Mouse (Mus musculus) layer of hippocampus, adult 11-12 months (tissue): ENCODE results near the gene Cct7.

Experiments
- DNase-seq: peaks from one replicate; pipeline ENCODE4 v3.0.0; 2022; ENCODE audit warnings: low spot score

The Cct7 gene

DNA sequence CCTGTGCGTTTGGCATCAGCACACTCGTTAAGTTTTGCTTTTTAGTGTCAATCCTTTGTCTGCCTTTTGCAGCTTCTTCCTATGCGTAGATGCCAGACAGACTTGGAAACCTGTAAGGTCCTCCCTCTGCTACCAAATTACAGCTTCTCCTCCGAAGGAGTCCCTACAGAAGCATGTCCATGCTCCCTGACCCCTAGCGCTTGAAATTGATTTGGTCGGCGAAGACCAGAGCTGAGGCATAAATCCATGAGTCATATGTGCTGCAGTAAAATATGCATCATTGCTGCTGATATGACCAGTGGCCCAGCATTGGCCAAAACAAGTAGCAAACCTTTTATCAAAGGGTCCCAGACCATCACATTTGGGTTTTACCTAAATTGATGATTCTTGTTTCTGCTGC lies 1.5 kb downstream of the Cct7 start:
- no peak for DNase-seq

DNA sequence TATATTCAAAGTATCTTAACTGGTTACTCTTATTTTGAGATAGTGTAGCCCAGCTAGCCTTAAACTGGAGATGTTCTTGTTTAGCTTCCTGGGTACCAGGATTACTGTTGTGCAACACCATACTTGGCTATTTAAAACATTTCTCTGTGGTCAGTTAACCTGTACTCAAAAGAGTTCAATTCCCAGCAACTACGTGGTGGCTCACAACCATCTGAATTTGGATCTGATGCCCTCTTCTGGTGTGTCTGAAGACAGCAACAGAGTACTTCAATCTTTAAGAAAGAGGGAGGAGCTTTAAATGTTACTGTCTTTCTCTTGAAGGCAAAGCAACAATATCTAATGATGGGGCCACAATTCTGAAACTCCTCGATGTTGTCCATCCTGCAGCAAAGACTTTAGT lies 8.3 kb downstream of the Cct7 start:
- DNase-seq: no peak

DNA sequence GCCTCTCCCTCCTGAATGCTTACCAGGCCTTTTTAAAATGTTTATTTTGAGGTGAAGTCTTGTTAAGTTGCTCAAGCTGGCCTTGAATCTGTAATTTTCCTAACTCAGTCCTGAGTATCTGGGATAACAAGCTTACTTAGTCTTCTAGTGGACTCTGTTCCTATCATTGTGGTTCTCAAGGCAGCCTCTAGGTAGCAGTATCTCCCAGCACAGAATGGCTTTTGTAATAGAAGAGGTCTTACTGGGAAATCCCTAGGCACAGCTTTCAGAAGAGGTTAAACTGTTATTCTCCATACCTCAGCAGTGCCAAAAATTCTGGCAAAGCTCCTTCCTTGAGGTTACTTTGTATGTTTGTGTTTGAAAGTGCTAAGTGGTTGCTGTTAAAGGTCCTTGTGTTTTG lies 14.1 kb downstream of the Cct7 start:
- no peak for DNase-seq

DNA sequence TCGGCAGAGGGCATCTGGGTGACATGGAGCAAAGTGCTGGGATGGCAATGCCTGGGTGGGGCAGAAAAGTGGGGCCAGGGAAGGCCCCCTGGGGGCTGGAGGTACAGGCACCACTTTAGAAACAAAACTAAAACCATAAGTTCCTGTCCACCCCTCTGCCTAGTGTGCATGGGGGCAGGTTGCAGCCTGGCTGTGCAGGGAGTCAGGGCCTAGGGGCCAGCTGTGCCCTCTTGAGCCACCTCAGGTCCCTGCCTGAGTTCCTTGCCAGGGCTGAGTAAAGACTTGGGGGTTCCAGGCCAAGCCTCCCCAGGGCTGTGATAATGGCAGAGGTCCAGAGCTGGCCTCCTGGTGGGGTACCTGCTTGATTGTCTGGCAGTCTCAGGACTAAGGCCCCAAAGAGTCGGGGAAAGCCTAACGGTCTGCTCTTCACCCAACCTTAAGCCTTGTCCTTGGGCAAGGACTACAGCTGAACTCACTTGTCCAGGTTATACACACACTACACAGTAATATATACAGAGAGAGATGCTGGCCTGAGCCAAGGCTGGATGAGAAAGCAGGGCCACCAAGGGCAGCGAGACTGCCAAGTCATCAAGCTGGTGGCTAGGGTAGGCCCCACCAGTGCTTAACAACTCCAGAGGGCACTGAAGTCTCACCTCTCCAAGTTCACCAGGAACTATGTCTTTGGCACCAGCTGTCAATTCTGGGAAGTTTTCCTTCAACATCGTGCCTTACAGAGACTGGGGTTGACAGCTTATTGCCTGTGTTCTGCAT lies 18.5 kb downstream of the Cct7 start:
- no peak for DNase-seq

DNA sequence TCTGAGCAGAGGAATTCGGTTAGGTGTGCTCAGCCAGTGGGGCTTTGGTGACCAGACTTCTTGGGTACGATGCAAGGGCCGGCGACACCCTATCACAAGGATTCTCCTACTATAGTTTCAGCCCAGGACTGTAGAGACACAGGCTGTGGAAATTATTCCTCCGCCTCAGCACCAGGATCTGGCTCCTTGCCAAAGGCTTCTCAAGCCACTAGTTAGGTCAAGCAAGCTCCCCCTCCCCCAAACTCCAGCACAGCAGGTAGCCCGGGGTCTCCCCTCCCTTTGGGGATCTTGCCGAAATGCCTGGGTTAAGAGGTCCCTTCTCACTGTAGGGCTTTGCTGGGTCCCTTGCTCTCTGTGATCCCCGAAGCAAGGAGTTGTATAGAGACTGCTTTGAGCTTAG lies 20.6 kb downstream of the Cct7 start:
- no peak for DNase-seq

DNA sequence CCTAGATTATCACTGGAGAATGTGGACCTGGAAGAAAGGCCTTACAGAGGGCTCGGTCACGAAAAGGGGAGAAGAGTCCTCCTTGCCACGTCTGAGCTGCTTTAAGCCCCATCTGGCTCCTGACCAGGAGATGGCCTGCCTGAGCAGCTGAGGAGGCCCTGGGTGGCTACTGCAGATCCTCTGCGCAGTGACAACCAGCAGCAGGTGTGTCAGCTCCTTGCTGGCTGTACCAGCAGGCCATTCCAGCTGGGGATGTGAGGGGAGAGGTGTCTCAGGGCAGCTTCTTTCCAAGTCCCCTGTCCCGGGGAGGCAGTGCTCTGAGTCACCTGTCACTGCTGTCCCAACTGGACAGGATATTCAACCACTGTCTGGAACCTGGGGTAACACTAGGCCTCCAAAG lies 21.2 kb downstream of the Cct7 start:
- no peak for DNase-seq

DNA sequence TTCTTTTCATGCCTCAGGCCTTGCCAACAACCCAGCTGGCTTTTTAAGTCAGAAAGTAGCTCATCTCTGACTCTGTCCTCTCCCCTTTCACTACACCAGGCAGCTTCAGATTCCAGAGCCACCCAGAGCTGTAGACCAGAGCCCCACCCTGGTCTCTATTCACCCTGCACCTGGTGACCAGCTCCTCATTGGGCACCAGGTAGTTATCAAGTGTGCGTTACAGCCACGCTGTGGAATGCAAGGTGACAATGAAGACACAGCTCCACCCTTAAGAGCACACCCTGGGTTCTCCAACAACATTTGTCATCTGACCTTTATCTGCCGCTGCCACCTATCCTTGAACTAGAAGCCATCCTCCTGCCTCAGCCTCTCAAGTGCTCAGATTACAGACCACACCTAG lies 24.3 kb downstream of the Cct7 start:
- no peak for DNase-seq

DNA sequence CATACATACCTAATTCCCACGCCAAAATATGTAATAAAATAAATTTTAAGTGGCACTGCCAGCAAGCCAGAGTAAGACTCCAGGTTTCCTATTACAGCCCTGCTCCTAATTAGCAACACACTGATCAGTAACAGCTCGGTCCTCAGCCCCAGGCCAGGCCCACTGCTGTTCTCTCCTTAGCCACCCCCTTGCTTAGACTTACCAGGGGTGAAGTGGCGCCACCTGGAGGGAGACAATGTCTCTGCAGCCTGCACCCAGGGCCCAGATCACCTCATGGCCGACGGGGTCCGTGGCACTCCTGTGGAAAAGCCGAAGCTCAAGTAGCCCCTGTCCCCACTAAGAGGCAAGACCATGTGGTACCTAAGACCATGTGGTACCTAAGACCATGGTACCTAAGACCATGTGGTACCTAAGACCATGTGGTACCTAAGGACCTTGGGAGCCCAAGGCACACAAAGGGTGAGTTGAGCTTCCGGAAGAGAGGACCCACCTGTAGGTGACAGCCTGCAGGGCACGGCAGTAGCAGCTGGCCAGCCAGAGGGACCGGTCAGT lies 26.1 kb downstream of the Cct7 start:
- DNase-seq: no peak

DNA sequence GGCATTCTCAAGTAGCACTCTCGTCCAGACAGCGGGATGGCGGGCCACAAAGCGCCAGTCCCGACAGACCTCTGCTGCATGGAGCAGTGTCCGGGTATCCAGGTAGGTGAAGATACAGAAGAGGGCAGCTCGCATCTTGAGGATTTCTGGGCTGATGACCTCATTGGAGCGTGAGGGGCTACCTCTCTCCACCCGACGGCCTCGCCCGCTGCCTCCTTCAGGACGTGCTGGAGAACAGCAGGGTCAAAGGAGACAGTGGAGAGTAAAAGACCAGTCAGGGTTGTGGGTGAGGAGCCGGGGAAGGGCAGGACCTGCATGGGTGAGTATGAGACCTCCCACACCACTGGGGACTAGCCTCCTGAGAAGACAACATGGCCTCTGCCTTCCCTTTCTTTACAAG lies 27.1 kb downstream of the Cct7 start:
- DNase-seq: no peak

DNA sequence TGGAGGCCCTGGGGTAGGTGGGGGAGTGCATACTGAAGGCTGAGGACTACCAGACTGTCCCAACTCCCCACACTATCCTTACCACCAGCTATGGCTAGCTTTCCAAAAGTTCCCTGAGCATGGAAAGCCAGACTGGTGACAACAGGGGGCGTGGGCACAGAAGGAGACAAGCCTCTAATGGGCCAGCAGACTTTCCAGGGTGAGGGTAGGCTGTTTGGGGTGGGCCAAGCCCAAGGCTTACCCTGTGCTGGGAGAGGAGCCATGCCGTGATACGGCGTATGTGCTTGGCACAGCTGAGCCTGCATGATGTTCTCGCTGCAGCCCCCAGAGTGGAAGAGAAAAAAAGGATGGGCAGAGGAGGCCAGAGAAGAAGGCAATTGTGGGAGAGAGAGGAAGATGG lies 28.7 kb downstream of the Cct7 start:
- DNase-seq: peak; percentile 58

DNA sequence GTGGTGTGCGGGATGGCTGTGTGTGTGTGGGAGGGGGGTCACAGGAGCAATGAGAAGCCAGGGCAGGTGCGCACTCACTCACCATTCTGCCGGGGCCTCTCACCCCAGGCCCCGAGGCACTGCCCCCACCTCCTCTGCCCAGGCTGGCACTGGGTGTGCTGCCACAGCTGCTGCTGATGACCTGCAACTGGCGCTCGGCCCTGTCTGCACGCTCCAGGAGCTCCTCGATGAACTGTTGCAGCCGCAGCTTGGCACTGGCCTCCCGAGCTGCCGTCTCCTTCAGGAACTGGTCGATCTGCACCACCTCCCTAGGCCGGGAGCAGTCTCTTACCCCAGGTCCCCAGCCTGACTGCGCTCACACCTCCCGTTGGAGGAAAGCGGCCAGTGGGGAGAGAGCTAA lies 29.4 kb downstream of the Cct7 start:
- DNase-seq: no peak

DNA sequence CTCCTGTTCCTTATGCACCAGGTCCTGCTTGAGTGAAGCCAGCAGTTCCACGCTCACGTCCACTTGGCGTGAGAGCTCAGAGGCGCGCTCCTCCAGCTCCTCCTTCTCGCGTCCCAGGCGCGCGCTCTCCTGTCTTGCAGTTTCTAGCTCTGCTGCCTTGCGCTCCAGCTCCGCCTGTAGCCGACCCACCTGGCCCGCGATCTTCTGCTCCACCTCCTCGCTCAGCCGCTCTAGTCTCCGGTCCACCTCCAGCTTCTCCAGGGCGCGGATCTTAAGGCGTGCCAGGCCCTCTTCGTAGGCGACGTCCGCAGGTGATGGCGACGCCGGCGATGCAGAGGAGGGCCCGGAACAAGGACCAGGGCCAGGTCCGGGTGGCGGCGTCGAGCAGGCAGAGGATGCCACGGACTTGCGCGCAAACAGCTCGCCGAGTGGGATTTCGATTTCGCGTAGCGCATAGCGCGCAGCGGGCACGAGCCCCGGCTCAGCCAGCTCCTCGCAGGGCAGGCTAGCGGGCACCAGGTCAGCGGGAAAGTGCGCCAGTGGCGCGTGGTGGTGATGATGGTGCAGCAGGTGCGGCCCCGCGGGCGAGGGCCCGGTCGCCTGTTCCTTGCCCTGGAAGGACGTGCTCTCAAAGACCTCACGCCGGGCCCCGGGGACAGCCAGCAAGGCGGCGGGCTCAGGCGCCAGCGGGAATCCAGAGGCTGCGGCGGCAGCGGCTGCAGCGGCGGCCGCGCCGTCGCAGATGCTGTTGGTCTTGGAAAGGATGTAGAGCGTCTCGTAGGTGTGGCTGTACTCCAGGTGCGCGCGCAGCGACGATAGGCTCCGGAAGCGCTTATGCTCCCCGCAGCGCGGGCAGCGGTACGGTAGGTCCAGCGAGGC lies 32.8 kb downstream of the Cct7 start:
- no peak for DNase-seq

DNA sequence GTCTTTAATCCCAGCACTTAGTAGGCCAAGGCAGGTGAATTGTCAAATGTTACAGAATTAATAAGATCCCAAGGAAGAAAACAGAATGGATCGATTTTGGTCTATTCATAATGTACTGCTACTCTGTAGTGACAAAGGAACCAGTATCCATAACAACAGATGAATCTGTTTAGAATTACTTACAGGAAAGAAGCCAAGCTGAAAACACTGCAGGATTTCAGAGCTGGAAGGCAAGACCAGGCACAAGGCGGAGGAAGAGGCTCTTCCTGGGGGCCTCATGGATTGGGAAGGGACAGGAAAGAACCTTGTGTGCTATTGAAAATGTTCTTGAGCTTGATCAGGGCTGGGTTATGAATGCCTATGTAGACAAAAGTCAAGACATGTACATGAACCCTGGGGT lies 34.4 kb downstream of the Cct7 start:
- no peak for DNase-seq

DNA sequence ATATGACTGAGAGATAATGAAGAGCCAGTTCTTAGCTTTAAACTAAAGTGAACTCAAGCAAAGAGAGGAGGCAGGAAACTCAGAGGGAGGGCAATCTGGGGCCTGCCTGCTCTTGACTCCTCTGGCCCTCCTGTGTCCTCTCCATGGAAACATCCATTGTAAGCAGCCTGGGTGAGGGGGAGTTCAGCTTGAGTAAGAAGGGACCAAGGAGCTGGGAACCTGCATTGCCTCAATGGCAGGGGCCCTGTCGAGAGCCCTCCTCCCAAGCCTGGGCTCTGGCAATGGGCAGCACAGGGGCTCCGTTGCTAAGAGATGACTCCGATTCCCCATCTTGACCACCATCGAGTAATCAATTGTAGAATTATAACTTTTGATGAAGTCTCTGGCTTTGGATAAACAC lies 37.2 kb downstream of the Cct7 start:
- DNase-seq: no peak

DNA sequence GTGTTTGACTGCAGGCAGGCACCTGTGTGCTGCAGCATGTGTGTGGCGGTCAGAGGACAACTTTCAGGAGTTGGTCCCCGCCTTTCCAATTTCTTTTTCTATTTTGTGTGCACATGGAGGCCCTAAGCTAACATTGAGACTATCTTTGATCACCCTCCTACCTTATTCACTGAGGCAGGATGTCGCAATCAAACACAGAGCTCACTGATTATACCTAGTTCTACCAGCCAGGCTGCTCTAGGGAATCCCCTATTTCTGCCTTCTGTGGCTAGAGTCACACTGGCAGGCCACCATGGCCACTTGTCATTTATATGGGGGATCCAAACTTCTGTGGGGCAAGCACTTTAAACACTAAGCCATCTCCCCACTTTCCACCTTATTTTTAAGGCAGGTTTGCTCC lies 38.4 kb downstream of the Cct7 start:
- DNase-seq: no peak

DNA sequence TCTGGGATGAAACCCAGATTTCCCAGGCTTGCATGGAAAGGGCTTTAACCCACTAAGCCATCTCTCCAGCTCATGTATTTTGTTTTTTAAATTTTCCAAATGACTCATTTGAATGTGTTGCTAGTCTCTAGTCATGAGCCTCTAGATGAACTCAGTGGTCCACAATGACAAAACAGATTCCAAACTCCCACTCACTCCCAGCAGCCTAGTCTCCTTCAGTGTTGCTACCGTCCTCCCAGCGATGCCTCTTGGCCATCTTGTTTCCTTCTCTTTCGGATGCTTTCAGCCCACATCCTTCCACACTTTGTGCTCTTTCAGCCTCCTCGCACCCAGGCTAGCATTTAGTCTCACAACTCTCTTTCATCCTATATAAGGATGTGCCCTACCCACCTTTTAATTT lies 38.9 kb downstream of the Cct7 start:
- DNase-seq: no peak

DNA sequence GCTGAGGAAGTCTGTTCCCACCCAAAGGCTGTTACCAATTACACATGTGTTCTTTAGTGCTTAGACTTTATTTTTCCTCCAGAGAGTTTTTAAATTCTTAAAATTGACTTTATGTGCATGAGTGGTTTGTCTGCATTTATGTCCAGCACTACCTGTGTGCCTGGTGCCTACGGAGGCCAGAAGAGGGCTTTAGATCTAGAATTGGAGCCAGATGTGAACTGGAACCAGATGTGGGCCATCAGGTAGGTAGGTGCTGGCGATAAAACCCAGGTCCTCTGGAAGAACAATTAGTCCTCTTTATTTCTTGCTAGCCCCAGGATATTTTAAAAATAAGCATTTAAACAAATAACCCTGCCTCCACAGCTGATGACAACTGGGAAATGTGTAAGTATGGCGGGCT lies 40.3 kb downstream of the Cct7 start:
- no peak for DNase-seq

DNA sequence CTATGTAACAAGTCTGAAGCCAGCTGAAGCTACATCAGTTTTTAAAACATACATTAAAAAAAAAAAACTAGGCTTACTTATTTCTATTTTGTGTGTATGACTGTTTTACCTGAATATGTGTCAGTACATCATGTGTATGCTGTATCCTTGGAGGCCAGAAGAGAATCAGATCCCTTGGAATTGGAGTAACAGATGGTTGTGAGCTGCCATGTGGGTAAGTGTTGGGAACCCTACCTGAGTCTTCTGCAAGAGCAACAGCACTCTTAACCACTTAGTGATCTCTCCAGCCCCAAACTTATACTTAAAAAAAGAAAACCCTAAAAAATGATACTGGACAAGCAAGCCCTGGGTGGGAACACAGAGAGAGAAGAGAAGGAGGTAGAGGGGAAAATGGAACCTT lies 45.7 kb downstream of the Cct7 start:
- DNase-seq: no peak

DNA sequence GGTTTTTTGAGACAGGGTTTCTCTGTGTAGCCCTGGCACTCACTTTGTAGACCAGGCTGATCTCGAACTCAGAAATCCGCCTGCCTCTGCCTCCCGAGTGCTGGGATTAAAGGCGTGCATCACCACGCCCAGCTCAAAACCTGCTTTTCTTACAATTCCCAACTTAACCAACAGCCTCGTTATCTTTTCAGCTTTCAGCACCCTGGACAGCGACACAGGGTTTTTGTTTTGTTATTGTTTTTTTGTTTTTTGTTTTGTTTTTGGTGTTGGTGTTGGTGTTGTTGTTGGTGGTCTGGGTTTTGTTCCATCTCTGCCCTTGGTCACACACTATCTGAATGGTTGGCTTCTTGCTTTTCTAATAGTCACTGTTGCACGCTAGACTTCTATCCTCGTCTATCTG lies 46.8 kb downstream of the Cct7 start:
- DNase-seq: no peak

DNA sequence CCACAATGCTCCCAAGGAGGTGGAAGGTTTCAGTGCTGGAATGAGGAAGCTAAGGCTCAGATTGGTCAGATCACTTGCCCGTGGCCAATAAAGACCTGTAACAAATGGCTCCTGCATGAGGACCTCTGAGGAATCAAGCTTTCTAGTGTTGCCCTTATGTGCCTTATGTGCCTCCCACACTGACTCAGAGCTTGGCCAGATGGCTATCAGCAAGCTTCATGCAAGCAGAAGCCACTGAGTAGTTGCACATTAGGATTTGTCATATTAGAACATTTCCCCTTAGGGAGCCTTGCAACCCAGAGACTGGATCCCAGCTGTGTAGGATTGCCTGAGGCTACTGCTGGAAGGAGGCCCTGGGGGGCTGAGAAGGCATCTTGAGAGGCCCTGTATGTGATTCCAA lies 49.1 kb downstream of the Cct7 start:
- DNase-seq: no peak

DNA sequence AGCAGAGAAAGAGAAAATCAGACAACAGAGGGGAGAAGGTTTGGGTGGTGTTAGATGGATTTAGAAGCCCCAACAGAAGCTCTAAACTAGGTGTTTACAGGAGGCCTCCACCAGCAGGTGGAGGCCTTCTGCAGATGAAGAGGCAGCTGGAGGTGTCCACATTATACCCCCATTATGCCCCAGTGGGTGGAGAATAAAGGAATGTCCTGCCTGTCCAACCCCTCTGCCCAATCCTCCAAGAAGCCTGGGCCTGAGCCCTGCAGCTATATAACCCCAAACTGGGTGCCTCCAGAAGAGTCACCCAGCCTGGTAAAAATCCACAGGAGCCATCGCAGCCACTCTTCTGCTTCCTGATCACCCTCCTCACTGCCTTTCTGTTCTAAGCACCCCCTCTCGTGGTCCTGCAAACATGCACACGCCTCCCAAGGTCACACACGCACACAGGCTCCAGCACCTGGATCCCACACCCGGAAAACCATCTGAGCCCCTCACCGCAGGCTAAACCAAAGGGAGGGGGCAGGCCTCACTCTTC lies 50.3 kb downstream of the Cct7 start:
- no peak for DNase-seq

DNA sequence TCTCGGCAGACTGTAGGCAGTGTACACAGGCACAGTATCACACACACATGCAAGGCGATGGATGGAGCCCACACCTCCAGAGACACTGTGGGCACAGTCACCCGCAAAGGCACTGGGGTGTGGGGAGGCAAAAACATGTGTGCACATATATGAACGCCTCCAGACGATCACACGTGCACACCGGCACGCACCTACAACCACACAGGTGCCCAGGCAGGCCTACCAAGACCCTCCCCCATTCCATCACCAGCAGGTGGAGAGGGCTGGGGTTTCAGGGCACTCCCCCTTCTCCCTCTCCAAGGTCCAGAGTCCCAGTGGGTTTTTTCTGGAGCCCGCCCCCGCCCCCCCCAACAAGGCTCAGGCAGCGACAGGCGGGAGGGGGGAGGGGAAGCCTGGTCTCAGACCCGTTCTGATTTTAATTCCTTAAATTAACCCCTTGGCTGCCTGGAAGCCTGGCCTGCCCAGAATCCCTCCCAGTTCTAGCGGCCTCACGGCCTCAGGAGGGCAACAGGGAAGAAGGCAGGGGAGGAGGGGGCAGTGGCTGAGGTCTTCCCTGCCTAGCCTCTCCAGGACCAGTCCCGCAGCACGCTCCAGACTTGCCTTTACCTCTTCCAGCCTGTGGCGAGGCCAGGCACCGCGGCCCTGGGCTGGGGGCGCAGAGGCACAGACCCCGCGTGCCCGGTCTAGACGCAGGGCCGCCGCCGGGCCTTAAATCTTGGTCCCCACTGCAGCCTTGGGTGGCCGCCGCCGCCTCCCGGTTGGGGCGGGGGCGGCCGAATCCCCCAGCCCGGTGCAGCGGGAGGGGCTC lies 51.0 kb downstream of the Cct7 start:
- DNase-seq: peak; percentile 48
